Mouse (Mus musculus): ENCODE measurements at regions not wholly inside any gene's neighbourhood (a gene's known extent, or its start where the extent isn't known, plus 50 kb on each side); places are given as distances from the start of the nearest gene placed in this dataset.

- no peak overlapping the region for H3K9ac ChIP-seq
- H3K27ac ChIP-seq (ENCODE audit: low read depth), result no peak overlapping the region
- H3K27me3 ChIP-seq (ENCODE audit: insufficient read depth, low read length), result no peaks in the 10 kb centered on the region
- no peak overlapping the region for H3K4me2 ChIP-seq
- DNase-seq (no peak), ATAC-seq (ENCODE audit: insufficient read depth) (no peak)
- H3K4me3 ChIP-seq (ENCODE audit: low read depth, low read length), result no peak overlapping the region
- TF ChIP-seq CTCF (IDR thresholded peaks at IDR 0.05; ENCODE audit: low read depth), result no peak
- WGBS, result 44% methylated on average over 4 of the region's 4 CpGs
- no peaks in the 10 kb centered on the region for H3K36me3 ChIP-seq (ENCODE audit: insufficient read depth)
- no peaks in the 10 kb centered on the region for H3K4me1 ChIP-seq (ENCODE audit: insufficient read depth)
- no peaks in the 10 kb centered on the region for H3K9me3 ChIP-seq (ENCODE audit: low read depth, low read length)
Observed at GRCm38 (mm10) chr16:95119293-95119692, 121.8 kb upstream of the Kcnj6 start.

DNA sequence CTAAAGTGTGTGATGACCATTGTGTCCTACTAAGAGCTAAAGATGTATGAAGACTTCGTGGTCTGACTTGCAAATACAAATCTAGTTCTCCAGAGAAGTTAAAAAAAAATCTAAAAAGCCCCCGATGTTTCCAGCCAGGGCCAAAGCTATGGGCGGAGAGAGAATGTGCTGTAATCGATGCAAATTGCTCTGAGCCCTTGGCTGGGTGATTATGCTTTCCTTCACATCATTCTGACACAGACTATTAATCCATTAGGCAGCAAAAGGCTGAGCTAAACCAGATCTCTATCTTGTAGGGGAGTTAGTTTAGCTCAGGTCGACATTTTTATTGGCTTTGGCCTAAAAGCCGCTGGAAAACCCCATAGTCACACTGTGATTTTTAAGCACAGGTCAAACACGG, 124.5 kb upstream of the Kcnj6 start:
- Histone ChIP-seq H3K4me3 (ENCODE audit: low read depth, low read length) (no peak overlapping the region), H3K9me3 (ENCODE audit: low read depth, low read length) (no peaks in the 10 kb centered on the region), H3K36me3 (ENCODE audit: insufficient read depth) (no peaks in the 10 kb centered on the region), H3K27me3 (ENCODE audit: insufficient read depth, low read length) (no peaks in the 10 kb centered on the region), H3K27ac (ENCODE audit: low read depth) (no peak overlapping the region), H3K4me2 (no peak overlapping the region), H3K9ac (no peak overlapping the region), H3K4me1 (ENCODE audit: insufficient read depth) (no peaks in the 10 kb centered on the region)
- DNase-seq (no peak), ATAC-seq (ENCODE audit: insufficient read depth) (no peak)
- no peak for TF ChIP-seq CTCF (IDR thresholded peaks at IDR 0.05; ENCODE audit: low read depth)
- 53% methylated on average over 7 of the region's 7 CpGs for WGBS

- WGBS, result 22% methylated on average over 8 of the region's 8 CpGs
- Histone ChIP-seq H3K27ac (ENCODE audit: low read depth) (no peak overlapping the region), H3K9ac (no peak overlapping the region), H3K4me2 (no peak overlapping the region), H3K4me3 (ENCODE audit: low read depth, low read length) (no peak overlapping the region), H3K4me1 (ENCODE audit: insufficient read depth) (no peaks in the 10 kb centered on the region), H3K9me3 (ENCODE audit: low read depth, low read length) (no peaks in the 10 kb centered on the region), H3K36me3 (ENCODE audit: insufficient read depth) (no peaks in the 10 kb centered on the region), H3K27me3 (ENCODE audit: insufficient read depth, low read length) (no peaks in the 10 kb centered on the region)
- no peak for ATAC-seq (ENCODE audit: insufficient read depth)
- DNase-seq, result no peak
- TF ChIP-seq CTCF (IDR thresholded peaks at IDR 0.05; ENCODE audit: low read depth), result no peak
Observed at GRCm38 (mm10) chr16:95127616-95128015, 129.7 kb upstream of the Kcnj15 start.

DNA sequence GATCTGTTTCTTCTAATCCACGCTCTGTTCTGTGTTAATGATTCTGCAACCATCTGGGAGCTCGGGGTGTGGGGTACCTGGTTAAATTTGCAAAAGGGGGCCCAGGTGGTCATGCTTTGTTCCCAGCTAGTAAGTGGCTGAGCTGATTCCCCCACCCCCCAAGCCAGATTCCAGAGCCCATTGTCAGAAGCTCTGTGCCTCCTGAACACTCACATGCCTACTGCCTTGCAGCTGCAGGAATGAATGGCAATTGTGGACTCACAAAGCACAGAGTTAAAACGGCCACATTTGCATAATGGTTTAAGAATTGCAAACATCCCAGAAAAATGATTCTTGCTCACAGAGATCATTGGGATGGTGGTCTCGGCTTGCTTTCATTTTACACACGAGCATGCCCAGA, 125.5 kb upstream of the Kcnj15 start:
- Histone ChIP-seq H3K36me3 (ENCODE audit: insufficient read depth) (no peaks in the 10 kb centered on the region), H3K9ac (no peak overlapping the region), H3K4me2 (no peak overlapping the region), H3K9me3 (ENCODE audit: low read depth, low read length) (no peaks in the 10 kb centered on the region), H3K4me1 (ENCODE audit: insufficient read depth) (no peaks in the 10 kb centered on the region), H3K4me3 (ENCODE audit: low read depth, low read length) (no peak overlapping the region), H3K27ac (ENCODE audit: low read depth) (no peak overlapping the region), H3K27me3 (ENCODE audit: insufficient read depth, low read length) (no peaks in the 10 kb centered on the region)
- 64% methylated on average over 5 of the region's 5 CpGs for WGBS
- DNase-seq (no peak), ATAC-seq (ENCODE audit: insufficient read depth) (no peak)
- TF ChIP-seq CTCF (IDR thresholded peaks at IDR 0.05; ENCODE audit: low read depth), result no peak

DNA sequence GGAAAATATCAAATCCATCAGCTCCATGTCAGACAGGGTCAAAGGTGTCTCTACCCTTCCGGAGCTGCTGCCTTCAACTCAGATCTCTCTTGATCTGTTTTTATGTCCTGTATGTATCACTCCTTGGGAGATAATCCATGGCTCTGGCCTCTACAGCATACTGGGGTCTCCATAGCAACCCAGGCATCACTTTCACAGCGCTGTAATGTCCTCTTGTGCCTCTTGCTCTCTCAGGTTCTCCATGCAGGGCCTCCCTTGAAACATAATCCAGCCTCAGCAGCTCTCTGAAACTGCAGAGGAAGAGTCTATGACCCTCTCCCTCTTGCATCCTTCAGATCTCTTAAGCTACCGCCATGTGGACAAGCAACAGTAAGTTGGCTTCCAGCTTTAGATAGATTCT, 118.5 kb upstream of the Kcnj15 start:
- 43% methylated on average over 3 of the region's 3 CpGs for WGBS
- no peak for ATAC-seq (ENCODE audit: insufficient read depth)
- Histone ChIP-seq H3K9ac (no peak overlapping the region), H3K36me3 (ENCODE audit: insufficient read depth) (no peaks in the 10 kb centered on the region), H3K27ac (ENCODE audit: low read depth) (no peak overlapping the region), H3K9me3 (ENCODE audit: low read depth, low read length) (no peaks in the 10 kb centered on the region), H3K4me3 (ENCODE audit: low read depth, low read length) (no peak overlapping the region), H3K4me2 (no peak overlapping the region), H3K4me1 (ENCODE audit: insufficient read depth) (no peaks in the 10 kb centered on the region), H3K27me3 (ENCODE audit: insufficient read depth, low read length) (no peaks in the 10 kb centered on the region)
- DNase-seq, result no peak
- TF ChIP-seq CTCF (IDR thresholded peaks at IDR 0.05; ENCODE audit: low read depth), result no peak

- H3K27me3 ChIP-seq (ENCODE audit: insufficient read depth, low read length), result no peaks in the 10 kb centered on the region
- no peaks in the 10 kb centered on the region for H3K4me1 ChIP-seq (ENCODE audit: insufficient read depth)
- TF ChIP-seq CTCF (IDR thresholded peaks at IDR 0.05; ENCODE audit: low read depth), result no peak
- no peaks in the 10 kb centered on the region for H3K9me3 ChIP-seq (ENCODE audit: low read depth, low read length)
- H3K4me2 ChIP-seq, result no peak overlapping the region
- H3K9ac ChIP-seq, result no peak overlapping the region
- no peaks in the 10 kb centered on the region for H3K36me3 ChIP-seq (ENCODE audit: insufficient read depth)
- ATAC-seq (ENCODE audit: insufficient read depth) (no peak), DNase-seq (no peak)
- no peak overlapping the region for H3K4me3 ChIP-seq (ENCODE audit: low read depth, low read length)
- WGBS, result 64% methylated on average over 8 of the region's 8 CpGs
- no peak overlapping the region for H3K27ac ChIP-seq (ENCODE audit: low read depth)
Observed at GRCm38 (mm10) chr16:95141510-95142394, 115.6 kb upstream of the Kcnj15 start.

GRCm38 (mm10) chr16:95150499-95150898, 106.9 kb upstream of the Kcnj15 start:
- Histone ChIP-seq H3K4me1 (ENCODE audit: insufficient read depth) (no peaks in the 10 kb centered on the region), H3K9ac (no peak overlapping the region), H3K27ac (ENCODE audit: low read depth) (no peak overlapping the region), H3K36me3 (ENCODE audit: insufficient read depth) (no peaks in the 10 kb centered on the region), H3K4me3 (ENCODE audit: low read depth, low read length) (no peak overlapping the region), H3K27me3 (ENCODE audit: insufficient read depth, low read length) (no peaks in the 10 kb centered on the region), H3K4me2 (no peak overlapping the region), H3K9me3 (ENCODE audit: low read depth, low read length) (no peaks in the 10 kb centered on the region)
- 41% methylated on average over 8 of the region's 8 CpGs for WGBS
- ATAC-seq (ENCODE audit: insufficient read depth) (no peak), DNase-seq (no peak)
- no peak for TF ChIP-seq CTCF (IDR thresholded peaks at IDR 0.05; ENCODE audit: low read depth)

Measured in lung, embryonic 14.5 days (tissue).